Mouse (Mus musculus) embryonic facial prominence, embryonic 15.5 days (tissue): ENCODE results near the gene Knstrn. TPM values are rescaled to one million over a fixed set of nuclear protein-coding genes. Genes with fewer than 3 reads are reported as not detected.

ENCODE experiments used
- ATAC-seq: fragments of 200-750 bp; cut with Nextera tagmentation; 2 replicates; pipeline ENCODE4 v1.8.0; 2017; ENCODE audit warnings: low read depth, moderate TSS enrichment; ENCODE audit not compliant: insufficient number of reproducible peaks, low FRiP score, low TSS enrichment
- H3K27ac ChIP-seq: fragments of 300-500 bp; sonication (generic); replicated peaks from 2 replicates; pipeline ENCODE4 v1.5.1; 2015; ENCODE audit warnings: mild to moderate bottlenecking, inconsistent platforms
- H3K27me3 ChIP-seq: fragments of 300-500 bp; sonication (generic); 2 replicates; pipeline ENCODE4 v1.6.1; 2015; ENCODE audit warnings: inconsistent platforms
- H3K36me3 ChIP-seq: fragments of 300-500 bp; sonication (generic); 2 replicates; pipeline ENCODE4 v1.6.1; 2015; ENCODE audit warnings: mild to moderate bottlenecking, inconsistent platforms
- H3K4me1 ChIP-seq: fragments of 300-500 bp; sonication (generic); 2 replicates; pipeline ENCODE4 v1.6.1; 2015; ENCODE audit warnings: inconsistent platforms
- H3K4me2 ChIP-seq: fragments of 300-500 bp; sonication (generic); replicated peaks from 2 replicates; pipeline ENCODE4 v1.6.1; 2015; ENCODE audit warnings: mild to moderate bottlenecking, inconsistent platforms
- H3K4me3 ChIP-seq: fragments of 300-500 bp; sonication (generic); replicated peaks from 2 replicates; pipeline ENCODE4 v1.5.1; 2015; ENCODE audit warnings: mild to moderate bottlenecking, inconsistent platforms
- H3K9ac ChIP-seq: fragments of 300-500 bp; sonication (generic); 2 replicates; pipeline ENCODE4 v1.6.1; 2015; ENCODE audit warnings: inconsistent platforms
- H3K9me3 ChIP-seq: fragments of 300-500 bp; sonication (generic); replicated peaks from 2 replicates; pipeline ENCODE4 v1.6.1; 2016; ENCODE audit warnings: inconsistent platforms
- WGBS: fragments of 180-500 bp; shearing (Covaris S2); methylation state at CpG from one replicate; pipeline ENCODE4 v1.1.7; 2015; 5-methylcytosine and 5-hydroxymethylcytosine counted together
- polyA plus RNA-seq: library from polyadenylated mRNA; unstranded; fragments of >200 nt; fragmentation: Nextera tagmentation; extraction: Ambion mirVana; gene quantifications from 2 replicates; pipeline ENCODE4 v1.2.1, GENCODE M21; 2015

Knstrn gene
- polyA plus RNA-seq, 1 experiment from 2014 or later: 80.0 TPM

DNA sequence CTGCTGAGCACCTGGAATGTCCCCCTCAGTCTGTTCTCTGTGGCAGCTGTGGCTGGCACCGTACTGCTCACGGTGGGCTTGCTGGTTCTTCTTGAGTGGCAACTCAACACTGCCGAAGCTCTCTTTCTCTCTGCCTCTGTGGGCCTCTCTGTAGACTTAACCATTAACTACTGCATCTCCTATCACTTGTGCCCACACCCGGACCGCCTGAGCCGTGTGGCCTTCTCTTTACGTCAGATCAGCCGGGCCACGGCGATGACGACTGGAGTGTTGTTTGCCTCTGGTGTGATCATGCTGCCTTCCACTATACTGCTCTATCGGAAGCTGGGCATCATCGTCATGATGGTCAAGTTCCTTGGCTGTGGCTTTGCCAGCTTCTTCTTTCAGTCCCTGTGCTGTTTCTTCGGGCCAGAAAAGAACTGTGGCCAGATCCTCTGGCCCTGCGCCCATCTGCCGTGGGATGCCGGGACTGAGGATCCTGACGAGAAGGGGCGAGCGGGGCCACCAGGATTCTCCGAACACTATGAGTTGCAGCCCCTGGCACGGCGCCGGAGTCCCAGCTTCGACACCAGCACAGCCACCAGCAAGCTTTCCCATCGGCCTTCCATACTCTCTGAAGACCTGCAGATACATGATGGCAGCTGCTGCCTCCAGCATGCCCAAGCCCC, 22.1 kb upstream of the Knstrn start:
- no peak overlapping the region for H3K4me2 ChIP-seq
- ATAC-seq: no peak
- 93% methylated on average over 26 of the region's 26 CpGs for WGBS

DNA sequence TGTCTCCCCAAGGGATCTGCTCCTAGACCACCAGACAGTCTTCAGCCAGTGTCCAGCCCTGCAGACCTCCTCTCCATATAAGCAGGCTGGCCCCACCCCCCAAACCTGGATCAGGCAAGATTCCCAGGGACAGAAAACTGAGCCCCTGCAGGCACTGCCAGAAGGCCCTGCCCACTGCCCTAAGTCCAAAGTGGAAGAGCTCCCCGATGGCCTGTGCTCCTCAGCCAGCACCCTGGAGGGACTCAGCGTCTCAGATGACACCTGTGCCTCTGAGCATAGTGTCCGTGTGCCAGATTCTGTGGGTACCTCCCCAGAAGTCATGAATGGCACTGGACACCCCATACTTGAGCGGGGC, 21.6 kb upstream of the Knstrn start:
- WGBS: 74% methylated on average over 4 of the region's 4 CpGs
- Histone ChIP-seq H3K9ac (no peak overlapping the region), H3K4me2 (no peak overlapping the region), H3K9me3 (no peaks in the 10 kb centered on the region), H3K4me1 (peaks cover 12% of the 10 kb centered on the region), H3K27ac (no peak overlapping the region), H3K4me3 (no peak overlapping the region), H3K27me3 (no peaks in the 10 kb centered on the region; the same call in none of the 2 replicates), H3K36me3 (no peaks in the 10 kb centered on the region)
- ATAC-seq: no peak

More for the DNA sequence above, 22.1 kb upstream of the Knstrn start:
- no peaks in the 10 kb centered on the region for H3K36me3 ChIP-seq
- no peak overlapping the region for H3K9ac ChIP-seq
- H3K4me1 ChIP-seq: peaks cover 12% of the 10 kb centered on the region
- H3K27me3 ChIP-seq: no peaks in the 10 kb centered on the region; the same call in none of the 2 replicates
- no peak overlapping the region for H3K4me3 ChIP-seq
- H3K9me3 ChIP-seq: no peaks in the 10 kb centered on the region
- no peak overlapping the region for H3K27ac ChIP-seq

DNA sequence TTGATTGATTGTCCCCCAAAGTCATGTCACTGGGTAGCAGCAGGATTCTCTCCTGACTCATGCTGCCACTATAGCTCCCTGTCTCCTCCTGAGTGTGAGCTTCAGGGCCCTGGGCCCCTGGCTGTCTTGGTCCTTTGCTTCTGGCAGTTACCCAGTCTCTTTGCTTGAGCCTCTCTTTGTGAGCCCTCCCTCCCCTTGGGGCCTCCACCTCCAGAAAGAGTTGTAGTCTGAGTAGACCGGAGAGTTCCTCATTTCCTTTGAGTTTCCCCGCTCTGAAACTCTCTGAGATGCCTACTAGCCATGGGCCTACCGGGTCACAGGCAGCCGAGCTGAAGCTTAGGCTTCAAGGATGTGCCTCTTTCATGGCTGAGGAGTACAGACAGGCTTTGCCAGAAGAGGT, 20.2 kb upstream of the Knstrn start:
- H3K4me3 ChIP-seq: no peak overlapping the region
- no peaks in the 10 kb centered on the region; the same call in none of the 2 replicates for H3K27me3 ChIP-seq
- 78% methylated on average over 4 of the region's 4 CpGs for WGBS
- H3K4me2 ChIP-seq: no peak overlapping the region
- peaks cover 12% of the 10 kb centered on the region for H3K4me1 ChIP-seq
- ATAC-seq: no peak
- no peak overlapping the region for H3K9ac ChIP-seq
- H3K9me3 ChIP-seq: no peaks in the 10 kb centered on the region
- no peak overlapping the region for H3K27ac ChIP-seq
- H3K36me3 ChIP-seq: no peaks in the 10 kb centered on the region

- WGBS: 72% methylated on average over 4 of the region's 4 CpGs
These were observed 11.2 kb upstream of the Knstrn start for GRCm38 (mm10) chr2:118802542-118803118.

DNA sequence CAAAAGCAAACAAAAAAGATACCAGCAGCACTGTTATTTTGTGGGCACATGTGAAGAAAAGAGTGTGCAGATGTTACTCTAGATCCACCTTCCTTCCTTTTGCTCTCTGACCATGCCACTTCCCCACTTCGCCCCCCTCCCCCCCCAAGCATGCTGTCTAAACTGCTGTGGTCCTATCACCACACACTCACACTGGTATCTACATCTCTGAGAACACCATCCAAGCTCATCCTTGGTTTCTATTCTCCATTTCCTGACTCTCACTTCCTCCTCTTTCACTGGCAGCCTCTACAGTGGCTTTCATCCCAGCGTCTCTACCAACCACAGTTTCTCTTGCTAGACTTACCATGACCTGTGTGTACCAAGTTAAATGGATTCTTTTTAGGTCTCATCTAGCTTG, 9.3 kb upstream of the Knstrn start:
- Histone ChIP-seq H3K27me3 (no peaks in the 10 kb centered on the region), H3K9me3 (no peaks in the 10 kb centered on the region), H3K4me2 (no peak overlapping the region), H3K4me3 (no peak overlapping the region), H3K4me1 (no peaks in the 10 kb centered on the region), H3K9ac (no peak overlapping the region), H3K36me3 (no peaks in the 10 kb centered on the region), H3K27ac (no peak overlapping the region)
- no peak for ATAC-seq
- 69% methylated on average over 2 of the region's 2 CpGs for WGBS

More at GRCm38 (mm10) chr2:118802542-118803118, 11.2 kb upstream of the Knstrn start:
- H3K4me3 ChIP-seq: no peak overlapping the region
- H3K4me2 ChIP-seq: no peak overlapping the region
- H3K9me3 ChIP-seq: no peaks in the 10 kb centered on the region
- H3K9ac ChIP-seq: no peak overlapping the region
- no peaks in the 10 kb centered on the region for H3K4me1 ChIP-seq
- no peak overlapping the region for H3K27ac ChIP-seq
- no peak for ATAC-seq
- no peaks in the 10 kb centered on the region for H3K27me3 ChIP-seq
- no peaks in the 10 kb centered on the region for H3K36me3 ChIP-seq

GRCm38 (mm10) chr2:118805137-118805536, 8.7 kb upstream of the Knstrn start:
- 63% methylated on average over 3 of the region's 3 CpGs for WGBS
- no peak for ATAC-seq
- no peaks in the 10 kb centered on the region for H3K36me3 ChIP-seq

DNA sequence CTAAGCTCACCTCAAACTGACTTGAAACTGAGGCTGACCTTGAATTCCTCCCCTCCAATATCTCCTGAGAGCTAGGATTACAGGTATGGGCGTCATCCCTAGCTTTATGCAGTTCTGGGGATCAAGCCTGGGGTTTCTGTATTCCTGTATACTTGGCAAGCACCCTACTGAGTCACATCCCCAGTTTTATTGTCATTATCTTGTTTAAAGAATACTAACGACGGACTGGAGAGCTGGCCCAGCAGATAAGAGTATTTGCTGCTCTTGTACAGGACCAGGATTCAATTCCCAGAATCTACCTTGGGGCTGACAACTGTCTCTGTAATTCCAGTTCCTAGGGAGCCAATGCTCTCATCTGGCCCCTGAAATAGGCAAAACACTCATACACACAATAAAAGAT, 8.0 kb upstream of the Knstrn start:
- Histone ChIP-seq H3K9me3 (no peaks in the 10 kb centered on the region), H3K36me3 (no peaks in the 10 kb centered on the region), H3K4me3 (no peak overlapping the region), H3K27ac (no peak overlapping the region), H3K4me2 (no peak overlapping the region), H3K9ac (no peak overlapping the region), H3K4me1 (no peaks in the 10 kb centered on the region), H3K27me3 (no peaks in the 10 kb centered on the region)
- no peak for ATAC-seq
- WGBS: 41% methylated on average over 3 of the region's 3 CpGs

More at GRCm38 (mm10) chr2:118805137-118805536, 8.7 kb upstream of the Knstrn start:
- no peak overlapping the region for H3K4me2 ChIP-seq
- no peaks in the 10 kb centered on the region for H3K9me3 ChIP-seq
- no peak overlapping the region for H3K9ac ChIP-seq
- no peak overlapping the region for H3K27ac ChIP-seq
- H3K4me3 ChIP-seq: no peak overlapping the region
- H3K27me3 ChIP-seq: no peaks in the 10 kb centered on the region
- H3K4me1 ChIP-seq: no peaks in the 10 kb centered on the region

DNA sequence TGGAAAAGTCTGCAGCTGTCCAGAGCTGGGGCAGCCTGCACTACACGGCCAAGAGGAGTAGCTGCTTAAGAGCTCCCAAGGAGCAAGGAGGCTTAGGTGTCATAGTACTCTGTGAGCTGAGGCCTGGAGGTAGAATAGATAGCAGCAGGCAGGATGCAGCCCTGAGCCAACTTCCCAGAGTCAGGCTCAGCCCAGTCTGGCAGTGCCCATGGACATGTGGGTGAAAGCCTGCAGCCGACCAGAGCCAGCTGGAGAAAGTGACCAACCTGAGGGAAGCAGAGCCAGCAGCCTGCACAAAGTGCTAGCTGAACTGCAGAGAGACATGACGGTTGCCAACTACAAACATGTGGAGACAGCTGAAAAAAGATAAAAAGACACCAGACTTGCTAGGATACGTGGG, 6.9 kb upstream of the Knstrn start:
- no peak for ATAC-seq
- WGBS: 55% methylated on average over 4 of the region's 4 CpGs
- H3K9me3 ChIP-seq: no peaks in the 10 kb centered on the region
- H3K27ac ChIP-seq: no peak overlapping the region
- no peak overlapping the region for H3K9ac ChIP-seq
- H3K4me1 ChIP-seq: no peaks in the 10 kb centered on the region
- H3K4me3 ChIP-seq: no peak overlapping the region
- H3K4me2 ChIP-seq: no peak overlapping the region
- no peaks in the 10 kb centered on the region for H3K36me3 ChIP-seq
- H3K27me3 ChIP-seq: no peaks in the 10 kb centered on the region

GRCm38 (mm10) chr2:118810861-118811260, 2.9 kb upstream of the Knstrn start:
- no peak for ATAC-seq
- H3K27ac ChIP-seq: no peak overlapping the region
- H3K9me3 ChIP-seq: no peaks in the 10 kb centered on the region
- peaks cover 1% of the 10 kb centered on the region; the same call in 1 of the 2 replicates for H3K36me3 ChIP-seq
- peaks cover 19% of the 10 kb centered on the region for H3K4me1 ChIP-seq
- H3K27me3 ChIP-seq: no peaks in the 10 kb centered on the region
- no peak overlapping the region for H3K4me2 ChIP-seq
- H3K9ac ChIP-seq: no peak overlapping the region
- H3K4me3 ChIP-seq: no peak overlapping the region
- 9% methylated on average over 2 of the region's 2 CpGs for WGBS

- H3K4me1 ChIP-seq: peaks cover 20% of the 10 kb centered on the region
- 67% methylated on average over 1 of the region's 1 CpGs for WGBS
- no peak for ATAC-seq
- no peak overlapping the region for H3K4me2 ChIP-seq
- H3K27ac ChIP-seq: no peak overlapping the region
- H3K9me3 ChIP-seq: no peaks in the 10 kb centered on the region
- H3K27me3 ChIP-seq: no peaks in the 10 kb centered on the region
- peaks cover 9% of the 10 kb centered on the region; the same call in 1 of the 2 replicates for H3K36me3 ChIP-seq
- H3K4me3 ChIP-seq: no peak overlapping the region
- no peak overlapping the region for H3K9ac ChIP-seq
These were observed 1.1 kb upstream of the Knstrn start for GRCm38 (mm10) chr2:118812724-118813123.

GRCm38 (mm10) chr2:118822800-118823199, 9.0 kb downstream of the Knstrn start:
- H3K27ac ChIP-seq: no peak overlapping the region
- ATAC-seq: no peak
- WGBS: 89% methylated on average over 5 of the region's 5 CpGs
- H3K9me3 ChIP-seq: no peaks in the 10 kb centered on the region
- no peaks in the 10 kb centered on the region for H3K4me1 ChIP-seq
- no peaks in the 10 kb centered on the region for H3K27me3 ChIP-seq
- H3K4me3 ChIP-seq: no peak overlapping the region
- H3K4me2 ChIP-seq: no peak overlapping the region
- no peak overlapping the region for H3K9ac ChIP-seq
- peaks cover 61% of the 10 kb centered on the region for H3K36me3 ChIP-seq

GRCm38 (mm10) chr2:118824396-118824795, 10.6 kb downstream of the Knstrn start:
- ATAC-seq: no peak
- H3K4me2 ChIP-seq: no peak overlapping the region
- WGBS: 88% methylated on average over 4 of the region's 4 CpGs
- H3K4me1 ChIP-seq: no peaks in the 10 kb centered on the region
- peaks cover 51% of the 10 kb centered on the region for H3K36me3 ChIP-seq
- H3K27ac ChIP-seq: no peak overlapping the region
- no peaks in the 10 kb centered on the region for H3K27me3 ChIP-seq
- H3K9me3 ChIP-seq: no peaks in the 10 kb centered on the region
- H3K4me3 ChIP-seq: no peak overlapping the region
- no peak overlapping the region for H3K9ac ChIP-seq
